Mouse (Mus musculus): ENCODE results near the gene Mst1. TPM values are rescaled to one million over a fixed set of nuclear protein-coding genes. Genes with fewer than 3 reads are reported as not detected.

Mst1 gene
- total RNA-seq, 2 experiments from 2014 or later, result 7.7 to 63.3 TPM

- peak; percentile 70 for ATAC-seq (replicated peaks; ENCODE audit: low FRiP score, poor library complexity, severe bottlenecking)
Measured at GRCm38 (mm10) chr9:108094184-108094941, 14.1 kb downstream of the Mst1 start, which contains the start of gene Apeh. Gene Apeh (minus strand): TSS chr9:108094606.

DNA sequence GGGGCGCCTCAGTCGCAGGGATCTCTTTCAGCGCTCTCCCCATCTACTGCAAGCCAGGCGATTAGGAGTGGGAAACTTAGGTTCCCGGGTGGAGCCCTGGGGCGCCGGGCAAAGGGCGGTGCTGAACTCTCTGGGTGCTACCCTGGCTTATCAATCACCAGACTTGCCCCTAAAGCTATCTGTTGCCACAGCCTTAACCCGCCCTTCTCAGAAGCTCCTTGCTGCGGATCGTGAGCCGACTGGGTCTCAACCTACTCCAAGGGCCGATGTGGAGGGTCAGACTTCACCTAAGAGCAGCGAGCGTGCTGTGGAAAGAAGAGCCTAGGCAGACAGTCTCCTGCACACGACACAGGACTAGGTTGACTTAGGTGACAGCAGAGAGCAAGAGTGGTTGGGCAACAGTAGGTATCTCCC, 14.8 kb downstream of the Mst1 start:
- ATAC-seq (replicated peaks; ENCODE audit: low FRiP score, poor library complexity, severe bottlenecking), result peak; percentile 76

DNA sequence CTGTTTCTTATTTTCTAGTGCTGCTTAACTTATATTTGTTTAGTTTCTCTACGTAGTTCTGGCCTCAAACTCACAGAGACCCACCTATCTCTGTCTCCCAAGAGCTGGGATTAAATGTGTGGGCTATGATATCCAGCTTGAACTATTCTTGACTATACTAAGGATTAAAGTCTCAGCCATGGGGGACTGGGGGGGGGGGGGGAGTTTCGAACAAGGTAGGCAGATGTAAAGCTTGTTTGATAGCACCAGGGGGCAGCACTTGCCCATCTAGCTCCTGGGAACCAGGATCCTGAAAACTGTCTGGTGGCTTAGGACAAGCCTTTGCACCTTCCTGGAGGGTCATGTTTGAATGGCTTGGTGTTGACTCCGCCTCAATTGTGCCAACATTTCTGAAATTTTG, 15.3 kb downstream of the Mst1 start:
- peak; percentile 47 for ATAC-seq (replicated peaks; ENCODE audit: low FRiP score, poor library complexity, severe bottlenecking)

DNA sequence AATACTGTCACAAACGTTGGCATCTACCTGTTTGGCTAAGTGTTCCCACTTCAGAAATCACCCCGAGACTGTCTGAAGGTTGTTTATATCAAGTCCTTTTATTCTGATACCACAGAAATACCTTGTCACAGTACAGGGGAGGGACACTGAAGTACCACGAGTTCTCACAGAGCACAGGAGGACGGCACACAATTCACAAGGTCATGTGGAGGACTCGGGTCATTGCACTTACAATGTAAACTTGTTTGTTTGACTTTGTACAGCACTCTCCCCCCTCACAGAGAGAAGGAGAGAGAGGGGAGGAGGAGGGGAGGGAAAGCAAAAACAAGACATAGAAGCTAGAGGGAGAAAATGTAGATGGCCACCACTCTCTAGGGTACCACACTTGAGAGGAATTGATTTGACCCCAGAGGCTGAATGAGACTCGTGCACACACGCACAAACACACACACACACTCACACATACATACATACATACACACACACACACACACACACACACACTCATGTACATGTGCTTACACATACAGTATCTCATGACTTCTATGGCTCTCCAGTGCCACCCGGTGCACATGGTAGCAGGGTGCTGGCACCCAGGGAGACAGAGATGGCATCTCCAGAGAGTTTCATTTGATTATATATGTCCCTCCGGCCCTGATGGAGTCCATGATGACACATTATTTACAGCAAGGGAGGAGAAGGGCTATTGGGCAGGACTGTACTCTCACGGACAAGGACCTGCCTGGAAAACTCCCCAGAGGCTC, 15.9 kb downstream of the Mst1 start:
- peak; percentile 21; the same call in 1 of the 2 replicates for ATAC-seq (replicated peaks; ENCODE audit: low FRiP score, poor library complexity, severe bottlenecking)

- ATAC-seq (replicated peaks; ENCODE audit: low FRiP score, poor library complexity, severe bottlenecking), result no peak
Measured at GRCm38 (mm10) chr9:108099619-108100018, 19.4 kb downstream of the Mst1 start.

DNA sequence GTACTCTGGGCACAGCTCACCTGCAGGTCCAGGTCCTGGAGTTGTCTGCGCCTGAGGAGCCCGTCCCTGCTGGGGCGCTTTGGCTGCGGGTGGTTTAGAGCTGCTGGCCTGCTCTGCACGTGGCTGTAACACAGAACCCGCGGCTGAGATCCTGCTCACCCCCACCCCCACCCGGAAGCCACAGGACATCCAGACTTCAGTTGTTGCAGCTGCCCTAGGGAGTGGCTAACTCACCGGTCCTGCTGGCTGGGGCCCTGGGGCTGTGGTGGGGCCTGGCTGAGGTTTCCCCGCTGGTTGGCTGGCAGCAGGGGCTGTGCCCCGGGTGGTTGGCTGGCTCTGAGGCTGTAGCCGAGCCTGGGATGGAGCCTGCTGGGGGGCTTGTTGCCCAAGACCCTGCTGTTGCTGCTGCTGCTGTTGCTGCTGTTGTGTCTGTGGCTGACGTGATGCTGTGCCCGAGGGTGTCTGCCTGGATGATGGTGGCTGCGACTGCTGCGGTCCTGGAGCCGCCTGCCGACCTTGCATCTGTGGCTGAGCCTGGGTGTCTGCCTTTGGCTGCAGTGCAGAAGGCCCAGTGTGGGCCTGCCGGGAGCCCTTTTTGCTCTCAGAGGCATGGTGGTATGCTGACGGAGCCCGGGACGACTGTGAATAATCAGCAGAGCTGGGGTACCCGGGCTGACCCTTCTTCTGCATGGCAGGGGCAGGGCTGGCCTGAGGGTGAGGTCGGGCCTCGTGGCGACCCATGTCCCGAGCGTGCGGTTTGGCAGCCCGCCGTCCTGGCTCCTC, 24.7 kb downstream of the Mst1 start:
- peak; percentile 37 for ATAC-seq (replicated peaks; ENCODE audit: low FRiP score, poor library complexity, severe bottlenecking)

DNA sequence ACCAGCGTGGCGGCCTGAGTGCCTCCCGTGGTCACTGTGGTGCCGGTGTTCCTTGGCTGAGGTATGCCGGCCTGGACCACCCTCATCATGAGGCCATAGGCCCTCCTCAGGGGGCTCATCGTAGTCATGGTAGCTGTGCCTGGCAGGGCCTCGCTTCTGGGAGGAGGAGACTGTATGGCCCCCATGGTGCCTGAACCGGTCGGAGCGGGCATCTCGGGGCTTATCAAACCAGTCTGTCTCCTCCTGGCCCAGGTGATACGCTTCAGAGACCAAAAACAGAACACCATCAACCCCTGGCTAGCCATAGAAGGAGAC, 25.3 kb downstream of the Mst1 start:
- no peak for ATAC-seq (replicated peaks; ENCODE audit: low FRiP score, poor library complexity, severe bottlenecking)

DNA sequence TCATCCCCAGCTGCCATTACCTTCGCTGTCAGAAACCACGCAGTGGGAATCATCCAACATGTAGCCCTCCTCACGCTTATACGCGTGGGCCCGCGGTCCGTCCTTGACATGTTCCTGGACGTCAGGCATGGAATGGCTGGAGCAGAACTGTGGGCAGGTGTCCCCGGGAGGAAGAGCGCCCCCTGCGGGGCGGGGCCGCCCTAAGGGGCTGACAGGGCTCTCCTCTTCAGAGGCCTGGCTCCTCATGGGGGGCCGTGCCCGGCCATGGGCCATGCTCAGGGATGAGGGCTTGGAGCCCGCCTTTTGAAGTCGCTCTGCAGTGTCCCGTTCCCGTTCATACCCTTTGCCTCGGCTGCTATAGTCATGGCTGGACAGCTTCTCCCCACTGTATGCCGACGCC, 25.9 kb downstream of the Mst1 start:
- no peak for ATAC-seq (replicated peaks; ENCODE audit: low FRiP score, poor library complexity, severe bottlenecking)

DNA sequence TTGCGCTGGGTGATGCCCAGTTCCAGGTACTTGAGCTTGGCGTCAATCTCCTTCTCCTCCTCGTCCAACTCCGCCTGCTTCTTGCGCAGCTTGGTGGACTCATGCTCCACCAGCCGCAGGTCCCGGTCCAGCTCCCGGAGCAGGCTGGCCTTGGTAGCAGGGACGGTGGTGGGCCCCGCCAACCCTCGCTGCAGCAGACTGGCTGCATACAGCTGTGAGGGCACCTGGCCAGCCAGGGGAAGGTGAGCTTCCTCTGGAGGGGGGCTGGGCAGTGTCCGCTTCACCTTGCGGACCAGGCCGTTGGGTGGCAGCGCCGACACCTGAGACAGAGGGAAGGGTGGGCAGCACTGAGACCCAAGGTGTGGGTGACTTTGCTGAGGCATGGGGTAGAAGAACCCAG, 27.6 kb downstream of the Mst1 start:
- ATAC-seq (replicated peaks; ENCODE audit: low FRiP score, poor library complexity, severe bottlenecking), result no peak

DNA sequence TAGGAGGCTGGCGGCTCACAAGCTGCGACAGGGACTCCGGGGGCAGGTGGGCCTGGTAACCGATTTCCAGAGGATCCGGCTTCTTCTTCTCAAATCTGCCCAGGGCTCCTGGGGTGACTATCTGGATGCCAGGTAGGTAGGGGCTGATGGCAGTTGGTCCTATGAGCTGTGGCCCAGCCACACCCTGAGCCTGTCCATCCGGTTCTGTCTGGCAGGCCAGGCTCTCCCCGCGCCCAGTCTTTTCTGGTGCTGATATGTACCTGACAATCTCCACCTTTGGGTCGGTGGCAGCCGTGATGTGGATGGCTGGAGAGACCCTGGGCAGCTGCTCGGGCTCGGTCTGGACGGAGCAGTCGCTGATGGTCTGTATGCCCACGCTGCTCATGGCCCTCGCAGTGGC, 29.9 kb downstream of the Mst1 start:
- no peak for ATAC-seq (replicated peaks; ENCODE audit: low FRiP score, poor library complexity, severe bottlenecking)

DNA sequence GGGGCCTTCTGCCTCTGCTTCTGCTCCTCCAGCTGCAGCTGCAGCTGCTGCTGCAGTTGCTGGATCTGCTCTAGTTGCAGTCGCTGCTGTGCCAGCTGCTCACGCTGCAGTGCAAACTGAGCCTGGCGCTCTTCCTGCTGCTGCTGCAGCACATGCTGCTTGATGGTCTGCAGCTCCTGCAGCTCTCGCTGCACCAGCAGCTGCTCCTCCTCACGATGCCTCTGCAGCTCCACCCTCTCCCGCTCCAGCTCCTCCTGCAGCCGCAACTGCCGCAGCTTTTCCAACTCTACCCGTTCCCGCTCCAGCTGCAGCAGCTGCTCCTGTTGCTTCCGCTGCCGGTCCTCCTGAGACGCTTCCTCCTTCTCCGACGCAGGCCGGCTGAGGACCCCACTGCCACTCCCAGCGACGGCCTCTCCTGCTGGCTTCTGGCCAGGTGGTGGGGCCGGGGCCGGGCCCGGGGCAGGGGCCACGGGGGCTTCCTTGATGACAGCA, 30.9 kb downstream of the Mst1 start:
- ATAC-seq (replicated peaks; ENCODE audit: low FRiP score, poor library complexity, severe bottlenecking), result no peak

DNA sequence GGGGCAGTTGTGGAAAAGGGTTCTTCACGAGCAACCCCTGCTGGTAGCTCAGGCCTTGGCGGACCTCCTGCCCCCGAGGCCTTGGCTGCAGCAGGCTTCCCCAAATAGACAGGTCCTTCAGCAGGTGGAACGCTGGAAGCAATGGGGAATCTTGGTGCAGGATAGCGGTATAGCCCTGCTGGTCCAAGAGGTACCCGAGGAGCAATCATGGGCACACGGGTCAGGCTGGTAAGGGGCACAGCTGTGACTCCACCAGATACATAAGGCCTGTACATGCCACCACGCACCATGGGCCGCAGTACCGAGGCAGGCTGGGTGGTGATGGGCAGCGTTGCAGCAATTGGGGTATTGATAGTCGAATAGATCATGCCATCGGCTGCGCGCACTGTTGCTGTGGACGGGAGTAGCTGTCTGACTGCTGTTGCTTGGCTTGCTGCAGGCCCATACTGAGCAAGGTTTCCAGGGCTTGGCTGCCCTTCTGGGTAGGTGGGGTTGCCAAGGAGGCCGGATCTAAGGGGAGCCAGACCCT, 31.4 kb downstream of the Mst1 start:
- ATAC-seq (replicated peaks; ENCODE audit: low FRiP score, poor library complexity, severe bottlenecking), result no peak

DNA sequence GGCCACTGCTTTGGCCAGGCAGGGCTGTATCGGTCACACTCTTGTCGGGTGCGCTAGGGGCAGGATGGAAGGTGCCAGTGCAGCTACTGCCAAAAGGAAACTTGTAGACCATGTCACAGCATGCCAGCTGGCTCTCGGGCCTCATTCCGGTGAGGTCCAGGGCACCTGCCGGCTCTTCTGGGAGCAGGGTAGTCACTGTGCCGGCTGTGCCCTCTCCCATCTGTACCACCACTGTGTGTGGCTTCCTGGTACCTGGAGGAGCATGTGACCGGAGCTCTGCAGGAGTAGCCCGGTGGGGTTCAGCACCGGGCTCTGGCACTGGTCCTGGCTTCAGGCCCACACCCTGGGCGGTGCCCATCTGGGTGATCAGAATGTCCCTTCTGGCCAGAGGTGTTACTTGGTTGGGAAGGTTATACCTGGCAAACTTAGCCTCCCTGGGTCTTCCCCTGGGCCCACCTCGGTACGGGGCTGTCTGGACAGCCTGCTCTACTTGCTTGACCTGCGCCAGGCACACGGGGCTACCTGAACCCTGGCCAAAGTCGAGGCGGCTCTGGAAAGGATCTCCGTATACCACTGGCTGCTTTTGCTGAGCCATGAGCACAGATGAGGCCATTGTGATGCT, 32.6 kb downstream of the Mst1 start:
- ATAC-seq (replicated peaks; ENCODE audit: low FRiP score, poor library complexity, severe bottlenecking), result no peak

DNA sequence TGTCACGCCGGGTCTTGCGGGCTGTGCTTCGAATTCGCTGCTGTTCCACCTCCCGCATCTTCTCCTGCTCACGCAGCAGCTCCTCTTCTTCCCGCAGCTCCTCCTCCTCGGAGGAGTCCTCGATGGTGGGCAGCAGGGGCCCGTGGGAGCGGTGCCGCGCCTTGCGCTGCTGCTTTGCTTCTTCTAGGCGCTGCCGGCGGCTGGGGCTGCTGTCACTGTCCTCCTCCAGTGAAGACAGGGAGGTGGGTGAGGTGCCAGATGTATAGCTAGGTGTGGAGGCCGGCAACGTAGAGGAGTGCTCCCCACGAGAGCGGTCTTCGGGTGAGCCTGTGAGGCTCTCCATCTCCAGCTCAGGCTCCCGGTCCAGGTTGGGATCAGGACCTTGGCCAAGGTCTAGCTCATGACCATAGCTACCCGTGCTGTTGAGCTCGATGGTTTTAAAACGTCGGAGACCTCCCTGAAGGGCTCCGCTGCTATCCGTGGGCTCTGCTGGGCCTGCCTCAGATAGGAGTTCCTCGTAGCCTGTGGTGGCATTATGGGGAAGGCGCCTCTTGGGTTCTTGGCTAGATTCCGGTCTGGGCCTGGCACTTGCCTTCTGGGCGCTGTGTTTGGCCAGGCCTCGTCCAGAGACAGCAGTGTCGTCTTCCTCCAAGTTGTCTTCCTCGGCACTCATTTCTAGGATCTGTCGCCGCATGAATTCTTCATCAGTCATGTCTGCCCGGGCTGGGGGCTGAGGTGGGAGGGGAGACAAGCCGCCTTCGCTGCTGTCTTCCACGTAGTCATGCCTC, 35.2 kb downstream of the Mst1 start:
- ATAC-seq (replicated peaks; ENCODE audit: low FRiP score, poor library complexity, severe bottlenecking), result no peak

- no peak for ATAC-seq (replicated peaks; ENCODE audit: low FRiP score, poor library complexity, severe bottlenecking)
Measured at GRCm38 (mm10) chr9:108117143-108117542, 36.9 kb downstream of the Mst1 start.

GRCm38 (mm10) chr9:108119891-108120411, 39.7 kb downstream of the Mst1 start:
- no peak for ATAC-seq (replicated peaks; ENCODE audit: low FRiP score, poor library complexity, severe bottlenecking)

- ATAC-seq (replicated peaks; ENCODE audit: low FRiP score, poor library complexity, severe bottlenecking), result no peak
Measured at GRCm38 (mm10) chr9:108120671-108121070, 40.4 kb downstream of the Mst1 start.

GRCm38 (mm10) chr9:108121170-108121969, 41.1 kb downstream of the Mst1 start:
- no peak for ATAC-seq (replicated peaks; ENCODE audit: low FRiP score, poor library complexity, severe bottlenecking)
